Mouse (Mus musculus) forebrain, embryonic 11.5 days (tissue): ENCODE results near the gene Zfp513. TPM values are rescaled to one million over a fixed set of nuclear protein-coding genes. Genes with fewer than 3 reads are reported as not detected.

ENCODE experiments used
- polyA plus RNA-seq: library from polyadenylated mRNA; unstranded; fragments of >200 nt; fragmentation: Nextera tagmentation; extraction: Ambion mirVana; gene quantifications from 2 replicates; pipeline ENCODE4 v1.2.1, GENCODE M21; 2014

Zfp513 gene
- polyA plus RNA-seq, 1 experiment from 2014 or later: 10.0 TPM

Other genes with a start within 250 kb of the Zfp513 start
- gene Preb, start 241.9 kb downstream of the Zfp513 start, polyA plus RNA-seq: 106 and 114 TPM in 2 replicates
- gene Tcf23, start 233.6 kb downstream of the Zfp513 start, polyA plus RNA-seq: not detected in 2 replicates
- 81.8 and 86.4 TPM in 2 replicates for gene Atraid, start 154.0 kb downstream of the Zfp513 start, polyA plus RNA-seq
- gene Slc5a6, start 153.4 kb downstream of the Zfp513 start, polyA plus RNA-seq: 10.8 and 10.9 TPM in 2 replicates
- gene Cad, start 147.5 kb downstream of the Zfp513 start, polyA plus RNA-seq: 44.3 and 55.4 TPM in 2 replicates
- not detected in 2 replicates for gene Dnajc5g, start 96.0 kb downstream of the Zfp513 start, polyA plus RNA-seq
- gene Slc30a3, start 94.1 kb downstream of the Zfp513 start, polyA plus RNA-seq: 0.79 and 1.2 TPM in 2 replicates
- not detected in 2 replicates for gene Trim54, start 85.6 kb downstream of the Zfp513 start, polyA plus RNA-seq
- gene Ucn, start 63.5 kb downstream of the Zfp513 start, polyA plus RNA-seq: not detected in 2 replicates
- 56.3 and 57.5 TPM in 2 replicates for gene Mpv17, start 48.1 kb downstream of the Zfp513 start, polyA plus RNA-seq
- gene Gm29609, start 22.4 kb downstream of the Zfp513 start, polyA plus RNA-seq: 2.1 and 2.3 TPM in 2 replicates
- 101 and 109 TPM in 2 replicates for gene Gtf3c2, start 22.2 kb downstream of the Zfp513 start, polyA plus RNA-seq
- gene Snx17, start 9.1 kb downstream of the Zfp513 start, polyA plus RNA-seq: 142 and 144 TPM in 2 replicates
- gene Eif2b4, start 8.9 kb downstream of the Zfp513 start, polyA plus RNA-seq: 68.8 and 83.8 TPM in 2 replicates
- 177 and 193 TPM in 2 replicates for gene Ppm1g, start 18.4 kb upstream of the Zfp513 start, polyA plus RNA-seq
- 145 and 155 TPM in 2 replicates for gene Nrbp1, start 38.6 kb upstream of the Zfp513 start, polyA plus RNA-seq
- 0.92 TPM in 1 of 2 replicates, not detected in the other for gene Gm9970, start 38.9 kb upstream of the Zfp513 start, polyA plus RNA-seq
- gene Krtcap3, start 49.4 kb upstream of the Zfp513 start, polyA plus RNA-seq: 5.0 and 5.1 TPM in 2 replicates
- 42.6 and 50.4 TPM in 2 replicates for gene Ift172, start 88.8 kb upstream of the Zfp513 start, polyA plus RNA-seq
- gene Fndc4, start 93.8 kb upstream of the Zfp513 start, polyA plus RNA-seq: 58.4 and 62.8 TPM in 2 replicates
- gene Gckr, start 95.1 kb upstream of the Zfp513 start, polyA plus RNA-seq: 0.13 TPM in 1 of 2 replicates, not detected in the other